Mouse (Mus musculus) left cerebral cortex, postnatal 10 days (tissue): ENCODE results near the gene Rab11fip5. TPM values are rescaled to one million over a fixed set of nuclear protein-coding genes. Genes with fewer than 3 reads are reported as not detected.

Source experiments
- DNase-seq, 2 experiments: peaks; one replicate each; pipeline ENCODE4 v3.0.0; 2021 to 2022; ENCODE audit warnings: low spot score in 2 of 2, mixed read lengths in 1 of 2; ENCODE audit errors: extremely low spot score in 1 of 2
- intact Hi-C: fragments of 180-260 bp; cut with DNase I; formaldehyde crosslinking; loops from one replicate; pipeline ENCODE4 v1.15.1; 2025
- total RNA-seq, 2 experiments: library from RNA; stranded (reverse); gene quantifications; 2 replicates each; pipeline ENCODE4 v1.2.3; 2021

Gene Rab11fip5
- total RNA-seq, 2 experiments from 2014 or later: 56.9 to 57.5 TPM

DNA sequence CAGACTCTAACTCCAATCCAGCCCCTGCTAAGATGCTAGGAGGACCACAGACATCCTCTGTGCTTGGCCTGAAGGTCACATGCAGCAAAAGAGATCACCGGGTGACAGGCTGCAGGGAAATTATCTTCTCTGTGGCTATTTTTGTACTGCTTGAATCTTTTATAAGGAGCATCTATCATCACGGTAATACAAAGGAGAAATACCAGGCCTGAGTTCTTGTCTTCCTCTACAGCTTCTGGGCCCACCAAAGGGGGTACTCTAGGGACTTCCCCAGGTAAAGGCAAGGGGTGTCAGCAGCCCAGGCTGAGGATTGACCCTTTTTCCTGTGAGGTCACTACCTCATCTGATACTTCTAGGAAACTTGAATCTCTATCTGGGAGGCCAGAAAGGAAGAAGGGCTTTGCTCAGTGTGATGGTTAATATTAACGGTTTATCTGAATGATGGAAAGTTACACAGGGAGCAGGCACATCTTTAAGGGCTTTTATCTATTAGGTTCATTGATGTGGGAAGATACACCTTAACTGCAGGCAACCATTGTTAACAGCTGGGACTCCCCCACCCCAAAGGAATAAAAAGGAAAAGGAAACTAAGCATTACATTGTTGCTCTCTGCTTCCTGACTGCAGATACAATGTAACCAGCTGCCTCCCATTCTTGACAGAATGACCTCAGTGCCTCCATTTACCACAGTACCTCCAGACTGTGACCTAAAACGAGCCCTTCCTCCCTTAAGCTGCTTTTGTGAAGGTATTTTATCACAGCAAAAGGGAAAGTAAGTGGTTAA, 17.6 kb downstream of the Rab11fip5 start:
- intact Hi-C loops: no loop called here
- no peak for DNase-seq

DNA sequence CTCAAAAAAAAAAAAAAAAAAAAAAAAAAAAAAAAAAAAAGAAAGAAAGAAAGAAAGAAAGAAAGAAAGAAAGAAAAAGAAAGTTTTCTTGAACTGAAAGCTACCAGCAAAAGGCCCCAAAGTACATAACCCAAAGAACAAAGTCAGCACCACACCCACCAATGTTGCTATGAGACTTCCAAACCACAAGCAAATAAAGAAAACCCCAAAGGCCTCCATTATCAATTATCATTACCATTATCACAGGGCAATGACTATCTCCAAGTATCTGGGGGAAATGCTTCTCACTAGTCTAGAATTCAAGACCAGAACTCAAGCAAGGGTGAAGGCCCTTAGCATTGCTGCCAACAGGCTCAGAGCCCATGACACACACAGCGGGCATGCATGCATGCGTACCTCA, 18.7 kb downstream of the Rab11fip5 start:
- intact Hi-C loops: no loop called here
- DNase-seq: no peak

DNA sequence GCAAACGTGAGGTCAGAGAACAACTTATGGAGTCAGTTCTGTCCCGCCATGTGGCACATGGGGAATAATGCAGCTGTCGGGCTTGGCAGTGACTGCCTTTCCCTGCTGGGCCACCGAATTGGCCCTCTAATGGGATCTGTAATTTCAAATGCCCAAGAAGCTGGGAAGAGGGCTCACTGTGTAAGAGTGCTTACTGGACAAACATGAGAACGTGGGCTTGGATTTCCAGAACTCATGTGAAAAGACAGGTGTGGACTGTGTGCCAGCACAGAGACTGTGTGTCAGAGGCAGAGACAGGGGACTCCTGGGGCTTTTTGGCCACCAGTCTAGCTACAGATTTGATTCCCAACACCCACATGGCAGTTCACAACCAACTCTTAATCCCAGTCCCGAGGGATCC, 19.7 kb downstream of the Rab11fip5 start:
- DNase-seq: no peak
- intact Hi-C loops: no loop called here

DNA sequence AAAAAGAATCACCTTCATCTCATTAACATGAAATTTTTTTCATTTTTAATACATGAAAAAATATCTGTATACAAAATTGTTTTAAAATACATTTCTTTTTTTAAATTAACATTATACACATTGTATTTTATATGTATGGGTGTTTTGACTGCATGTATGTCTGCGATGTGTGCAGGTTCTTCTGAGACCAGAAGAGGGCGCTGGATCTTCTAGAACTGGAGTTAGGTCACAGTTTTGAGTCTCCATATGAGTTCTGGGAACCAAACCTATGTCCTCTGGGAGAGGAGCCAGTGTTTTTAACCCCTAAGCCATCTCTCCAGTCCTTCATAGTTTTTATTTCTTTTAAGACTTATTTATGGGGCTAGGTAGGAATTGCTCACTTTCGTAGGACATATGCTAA, 20.7 kb downstream of the Rab11fip5 start:
- DNase-seq: no peak
- intact Hi-C loops: no loop called here

DNA sequence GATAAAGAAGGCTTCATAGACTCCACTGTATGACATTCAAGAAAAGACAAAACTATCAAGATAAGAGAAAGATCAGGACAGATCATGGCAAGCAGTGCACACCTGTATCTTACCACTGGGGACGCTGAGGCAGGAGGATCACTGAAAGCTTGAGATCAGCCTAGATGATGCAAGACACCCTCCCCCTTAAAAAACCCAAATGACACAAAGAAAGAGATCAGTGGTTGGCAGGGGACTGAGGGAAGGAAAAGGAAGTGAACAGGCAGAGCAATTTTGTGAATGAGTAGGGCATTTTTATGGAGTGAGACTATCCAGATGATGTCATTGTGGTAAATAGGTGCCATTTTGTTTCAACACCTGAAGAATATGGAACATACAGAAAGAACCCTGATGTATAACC, 24.3 kb downstream of the Rab11fip5 start:
- no peak for DNase-seq
- intact Hi-C loops: no loop called here

DNA sequence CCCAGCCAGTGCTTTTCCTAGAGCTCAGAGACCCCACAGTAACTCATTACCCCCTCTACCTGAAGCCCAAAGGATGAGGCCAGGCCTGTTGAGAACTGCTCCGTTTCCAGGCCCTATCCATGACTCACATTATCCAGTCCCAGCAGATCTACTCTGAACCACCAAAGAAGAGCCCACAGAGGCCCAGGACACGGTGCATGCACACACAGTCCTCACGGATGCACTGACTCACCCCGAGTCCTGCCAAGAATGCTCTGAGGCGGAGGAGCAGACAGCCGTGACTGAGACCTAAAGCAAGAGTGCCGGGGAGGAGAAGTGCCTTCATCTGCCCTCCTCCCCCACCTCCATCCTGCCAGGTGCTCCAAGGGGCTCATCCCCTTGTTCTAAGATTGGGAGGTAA, 25.2 kb downstream of the Rab11fip5 start:
- DNase-seq: no peak
- intact Hi-C loops: loop anchor here (5.0 kb wide), 1 partner anchor 43 kb away; no protein-coding TSS in a partner anchor

DNA sequence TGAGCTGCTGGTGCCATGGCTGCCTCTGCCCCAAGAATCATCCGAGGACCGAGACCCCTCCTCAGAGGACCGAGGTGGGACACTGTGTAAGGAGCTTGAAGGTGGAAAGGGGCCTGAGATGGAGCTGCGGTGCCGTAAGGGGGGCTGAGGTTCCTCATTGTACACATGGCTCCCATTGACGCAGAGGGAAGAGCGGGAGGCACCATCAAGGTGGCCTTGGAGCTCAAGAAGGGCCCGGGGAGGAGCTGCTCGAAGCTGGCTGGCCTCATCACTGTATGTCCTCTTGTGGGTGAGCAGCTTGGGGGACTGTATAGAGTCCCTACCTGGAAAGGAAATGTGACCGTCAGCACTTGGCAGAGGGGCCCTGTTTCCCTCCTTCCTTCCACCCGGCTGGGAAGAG, 26.3 kb downstream of the Rab11fip5 start:
- no peak for DNase-seq
- intact Hi-C loops: loop anchor here (5.0 kb wide), 1 partner anchor 44 kb away; no protein-coding TSS in a partner anchor

DNA sequence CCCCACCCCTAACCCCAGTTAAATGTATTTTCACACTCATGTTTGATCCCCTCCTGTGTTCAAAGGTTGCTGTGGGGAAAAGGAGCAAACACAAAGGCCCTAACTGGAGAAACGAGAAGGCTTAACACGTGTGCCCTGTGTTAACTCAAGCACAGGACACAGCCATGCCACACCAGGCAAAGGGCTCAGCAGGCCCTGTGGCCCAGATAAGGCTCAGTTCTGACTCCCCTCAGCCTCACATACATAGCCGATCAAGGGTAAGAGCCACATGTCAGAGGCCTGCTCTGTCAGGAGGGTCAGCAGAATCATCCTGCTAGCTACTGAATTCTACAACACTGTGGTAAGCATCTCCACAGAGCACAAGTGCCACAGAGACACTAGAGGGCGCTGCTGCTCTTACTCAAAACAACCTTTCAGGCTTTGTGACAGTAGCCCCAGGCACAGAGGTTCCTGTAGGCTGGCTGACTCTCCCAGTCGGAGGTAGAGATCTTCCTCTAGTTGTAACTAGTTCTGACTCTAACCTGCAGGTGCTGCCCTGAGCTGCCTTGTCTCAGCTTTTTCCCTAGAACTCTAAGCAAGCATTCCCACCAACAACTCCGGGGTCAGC, 28.3 kb downstream of the Rab11fip5 start:
- intact Hi-C loops: loop anchor here (5.0 kb wide), 1 partner anchor 46 kb away; no protein-coding TSS in a partner anchor
- peak; percentile 82 to 90 for DNase-seq

DNA sequence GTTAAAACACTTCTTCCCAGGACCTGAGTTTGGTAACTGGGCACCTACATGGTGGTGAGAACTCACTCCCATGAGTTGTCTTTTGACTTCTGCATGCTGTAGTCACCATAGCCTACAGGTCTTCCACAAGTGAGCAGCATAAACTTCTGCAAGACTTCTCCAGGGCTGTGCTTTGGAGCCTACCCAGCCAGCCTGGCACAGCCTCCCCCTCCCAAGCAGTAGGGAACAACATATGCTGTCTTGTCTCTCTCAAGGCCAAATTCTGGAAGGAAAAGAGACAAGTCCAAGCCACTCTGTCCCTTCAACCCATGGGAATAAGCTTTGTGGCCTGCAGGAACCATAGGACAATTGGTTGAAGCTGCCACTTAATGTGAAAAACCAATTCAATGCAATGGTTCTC, 29.5 kb downstream of the Rab11fip5 start:
- no peak for DNase-seq
- intact Hi-C loops: loop anchor here (5.0 kb wide), 1 partner anchor 47 kb away; no protein-coding TSS in a partner anchor

DNA sequence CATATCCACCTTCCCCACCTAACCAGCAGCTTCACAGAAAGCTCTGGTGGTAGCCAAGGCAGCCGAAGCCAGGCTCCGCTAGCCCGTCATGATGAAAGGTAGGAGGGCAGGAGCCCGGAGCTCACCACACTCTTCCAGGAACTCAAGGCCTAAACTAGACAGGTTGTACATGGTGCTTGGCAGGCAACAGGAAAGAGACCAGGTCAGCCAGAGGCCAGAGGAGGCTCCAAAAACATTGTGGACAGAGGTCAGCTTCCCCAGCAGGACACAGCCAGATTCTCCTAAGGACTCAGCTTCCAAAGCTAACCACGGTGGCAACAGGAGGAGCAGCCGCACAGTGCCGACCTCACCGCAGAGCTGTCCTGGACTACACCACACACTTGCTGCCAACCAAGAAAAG, 31.4 kb downstream of the Rab11fip5 start:
- no peak for DNase-seq
- intact Hi-C loops: no loop called here

DNA sequence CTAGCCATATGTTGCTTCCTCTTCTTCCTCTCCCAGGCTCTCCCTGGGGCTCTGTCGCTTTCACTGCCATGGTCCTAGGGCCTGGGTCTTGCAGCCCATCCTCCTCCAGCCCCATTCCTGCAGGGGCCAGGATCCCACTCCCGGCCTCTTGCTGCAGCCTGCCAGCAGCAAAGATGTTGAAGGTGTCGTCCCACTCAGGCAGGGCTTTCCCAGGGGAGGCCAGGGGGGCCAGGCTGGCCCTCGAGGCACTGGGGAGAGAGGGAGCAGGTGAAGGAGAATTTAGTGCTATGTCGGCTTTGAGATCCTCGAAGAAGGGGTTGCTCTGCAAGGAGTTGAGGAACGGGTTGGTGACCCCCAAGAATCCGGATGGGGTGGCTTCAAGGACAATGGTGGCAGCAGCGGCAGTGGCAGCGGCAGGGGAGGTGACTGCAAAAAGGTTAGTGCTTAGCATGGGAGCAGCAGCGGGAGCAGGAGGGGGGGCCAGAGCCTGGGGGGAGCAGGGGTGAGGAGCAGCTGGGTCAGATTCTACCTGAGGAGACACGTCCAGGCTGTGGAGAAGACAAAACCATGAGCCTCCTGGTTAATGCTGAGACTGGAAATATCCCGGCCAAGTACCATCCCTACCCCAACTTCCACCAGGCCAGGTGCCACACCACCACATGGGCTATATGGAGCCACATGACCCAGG, 32.5 kb downstream of the Rab11fip5 start:
- intact Hi-C loops: no loop called here
- DNase-seq: no peak

DNA sequence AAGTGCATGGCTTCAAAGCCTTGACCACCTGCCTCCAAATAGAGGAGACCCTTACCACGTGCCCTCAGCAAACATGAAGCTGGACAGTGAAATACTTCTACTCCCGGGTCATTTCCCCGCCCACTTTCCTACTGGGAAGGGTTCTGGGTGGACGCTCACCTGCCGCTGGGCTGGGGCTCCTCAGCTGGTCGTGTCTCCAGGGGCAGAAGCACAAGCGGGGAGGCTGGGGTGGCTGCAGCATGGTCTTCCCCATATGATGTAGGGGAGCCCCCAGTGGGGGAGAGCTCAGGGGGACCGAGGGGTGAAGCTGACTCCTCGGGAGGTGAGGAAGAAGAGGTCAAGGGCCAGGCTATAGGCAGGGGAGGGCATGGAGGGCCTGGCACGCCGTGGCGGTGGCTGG, 34.2 kb downstream of the Rab11fip5 start:
- no peak for DNase-seq
- intact Hi-C loops: no loop called here

DNA sequence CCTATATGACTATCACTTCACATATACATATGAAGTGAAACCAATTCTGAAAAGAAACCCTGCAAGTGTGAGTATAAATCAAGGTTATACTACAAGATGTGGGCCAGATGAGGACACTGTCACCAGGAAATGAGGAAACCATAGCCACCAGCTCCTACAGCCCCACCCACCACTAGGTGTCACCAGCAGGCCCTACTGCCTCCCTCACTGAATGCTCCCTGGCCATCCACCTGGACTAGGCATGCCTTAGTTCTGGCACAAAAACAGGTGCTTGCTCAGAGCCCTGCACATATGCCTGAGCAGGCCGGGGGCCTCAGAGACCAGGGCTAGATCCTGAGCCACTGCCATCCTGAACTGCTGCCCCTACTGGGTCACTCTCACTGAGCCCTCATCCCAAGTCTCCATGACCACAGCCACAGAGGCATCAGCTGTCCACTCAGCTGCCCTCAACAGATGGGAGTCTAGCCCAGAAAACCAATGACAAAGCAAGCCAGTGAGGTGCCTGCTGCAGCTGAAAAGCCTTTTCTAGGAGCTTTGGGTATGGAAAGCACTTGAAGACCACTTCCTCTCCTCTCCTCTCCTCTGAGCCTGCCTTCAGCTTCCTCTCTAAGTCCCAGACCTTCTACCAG, 35.0 kb downstream of the Rab11fip5 start:
- intact Hi-C loops: no loop called here
- DNase-seq: peak in 1 of 2 experiments; percentile 64

DNA sequence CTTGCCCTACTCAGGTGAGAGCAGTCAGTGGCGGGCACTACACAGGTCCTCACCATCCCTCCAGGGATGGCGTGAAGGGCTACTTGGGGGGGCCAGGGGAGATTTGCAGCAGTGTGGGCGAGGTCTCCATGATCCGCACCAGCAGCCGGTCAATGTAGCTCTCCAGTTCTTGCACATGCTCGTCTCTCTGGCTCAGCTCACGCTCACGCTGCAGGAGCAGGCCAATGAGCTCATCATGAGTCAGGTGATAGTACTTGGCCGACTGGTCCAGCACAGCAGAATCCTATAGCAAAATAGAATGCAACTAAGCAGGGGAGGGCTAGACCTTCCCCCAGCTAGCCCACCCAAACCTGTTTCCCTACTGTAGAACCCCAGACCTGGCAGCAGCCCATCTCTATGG, 37.5 kb downstream of the Rab11fip5 start:
- intact Hi-C loops: no loop called here
- no peak for DNase-seq

DNA sequence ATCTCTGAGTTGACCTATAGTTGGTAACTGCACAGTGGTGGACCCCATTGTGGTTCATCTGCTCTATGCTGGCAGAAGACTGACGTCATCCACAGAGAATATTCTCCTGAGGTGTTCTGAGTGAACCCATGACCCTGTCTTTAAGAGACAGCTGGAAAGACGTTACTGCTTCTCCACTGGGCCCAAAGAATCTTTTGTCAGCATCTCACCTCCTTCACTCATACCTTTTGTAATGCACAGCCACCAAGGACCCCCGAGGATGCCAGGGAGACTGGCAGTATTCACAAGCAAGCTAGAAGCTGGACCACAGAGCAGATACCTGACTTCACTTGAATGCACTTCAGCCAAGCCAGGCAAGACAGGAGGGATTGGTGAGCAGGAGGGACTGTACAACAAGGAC, 39.1 kb downstream of the Rab11fip5 start:
- no peak for DNase-seq
- intact Hi-C loops: no loop called here

DNA sequence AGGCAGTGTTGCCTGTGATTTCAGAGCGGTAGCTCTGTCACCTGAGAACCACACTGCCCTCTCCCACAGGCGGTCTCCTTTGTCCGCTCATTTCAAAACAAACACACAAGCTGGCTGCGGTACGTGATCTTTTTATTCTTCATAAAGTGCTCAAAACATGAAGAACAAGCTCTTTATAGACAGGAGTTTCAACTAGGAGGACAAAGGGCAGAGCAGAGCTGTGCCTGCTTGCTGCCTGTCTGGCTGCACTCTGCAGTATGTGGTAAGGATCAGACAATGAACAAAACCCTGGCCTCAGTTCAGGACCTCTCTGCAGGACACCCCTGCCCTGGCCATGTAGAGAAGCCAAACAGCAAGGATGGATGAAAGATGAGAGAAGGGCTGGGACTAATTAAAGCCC, 39.6 kb downstream of the Rab11fip5 start:
- DNase-seq: no peak
- intact Hi-C loops: loop anchor here (5.0 kb wide), 1 partner anchor 38 kb away; no protein-coding TSS in a partner anchor

DNA sequence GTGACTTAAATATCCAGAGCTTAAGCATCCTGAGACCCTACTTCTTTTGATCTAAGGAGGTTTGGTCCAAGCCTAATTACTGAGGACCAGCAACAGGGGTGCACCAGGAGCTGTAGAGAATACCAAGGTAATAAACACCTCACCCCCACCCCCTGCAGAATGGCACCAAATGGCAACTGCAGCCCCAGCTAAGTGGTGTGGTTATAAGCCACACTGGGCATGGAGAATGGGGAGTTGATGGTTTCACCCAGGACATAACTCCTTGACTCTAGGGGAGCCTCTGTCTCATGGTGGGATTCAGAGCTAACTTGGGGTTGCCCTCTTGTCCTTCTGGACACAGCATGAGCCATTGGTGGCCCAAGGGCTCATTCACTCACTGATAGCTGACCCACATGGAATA, 40.2 kb downstream of the Rab11fip5 start:
- intact Hi-C loops: loop anchor here (5.0 kb wide), 1 partner anchor 37 kb away; no protein-coding TSS in a partner anchor
- DNase-seq: no peak

DNA sequence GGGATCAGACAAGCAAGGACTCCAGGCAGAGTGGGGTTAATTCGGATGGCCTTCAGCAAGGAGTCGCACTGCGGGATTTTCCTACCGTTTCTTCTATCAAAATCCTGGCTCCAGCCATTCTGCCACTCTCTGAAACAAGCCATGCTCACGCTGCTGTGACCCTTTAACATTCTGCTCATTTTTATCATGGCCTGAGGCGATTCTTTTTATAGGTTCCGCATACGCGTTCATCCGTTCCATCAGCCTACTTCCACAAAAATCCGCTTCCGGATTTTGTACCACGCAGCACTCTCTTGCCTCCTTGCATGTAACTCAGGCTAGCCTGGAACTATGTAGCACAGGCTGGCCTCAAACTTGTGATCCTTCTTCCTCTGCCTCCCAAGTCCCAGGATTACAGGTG, 40.7 kb downstream of the Rab11fip5 start:
- DNase-seq: peak in 1 of 2 experiments; percentile 44
- intact Hi-C loops: loop anchor here (5.0 kb wide), 1 partner anchor 36 kb away; no protein-coding TSS in a partner anchor

DNA sequence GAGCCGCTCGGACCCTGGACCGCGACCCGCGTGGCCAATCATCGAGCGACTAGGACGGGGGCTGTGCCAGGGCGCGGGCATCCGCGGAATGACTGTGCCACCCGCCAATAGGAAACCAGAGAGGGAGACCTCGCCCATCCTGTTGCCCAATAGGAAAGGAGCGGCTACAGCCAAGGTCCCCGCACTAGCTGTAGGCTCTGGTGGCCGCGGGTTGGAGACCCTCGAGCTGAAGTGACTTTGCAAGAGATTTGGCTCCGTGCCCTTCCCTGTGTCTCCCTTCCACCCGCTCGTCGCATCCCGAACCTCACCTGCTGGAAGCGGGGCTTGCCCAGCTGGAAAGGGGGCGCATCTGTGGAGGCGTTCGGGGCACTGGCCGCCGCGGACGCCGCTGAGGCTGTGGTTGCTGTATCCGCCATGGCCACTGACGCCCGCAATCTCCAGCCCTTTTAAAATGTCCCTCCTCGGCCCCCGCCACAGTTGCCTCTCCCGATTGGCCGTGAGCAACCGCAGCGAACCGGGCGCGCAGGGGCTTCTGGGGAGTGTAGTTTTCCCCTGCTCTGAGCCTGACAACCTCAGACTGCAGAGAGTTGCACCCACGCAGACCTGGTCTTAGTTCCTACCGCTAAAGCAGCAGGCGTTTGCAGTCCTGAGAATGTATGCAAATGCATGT, 41.3 kb downstream of the Rab11fip5 start, which contains the start of gene Sfxn5:
Gene Sfxn5 (minus strand): TSS at position 423 of the 670 bp plus-strand sequence.
- DNase-seq: peak; percentile 96 to 98

More for the DNA sequence above, 41.3 kb downstream of the Rab11fip5 start, which contains the start of gene Sfxn5:
- intact Hi-C loops: loop anchor here (5.0 kb wide), 1 partner anchor 36 kb away; no protein-coding TSS in a partner anchor
